Mouse (Mus musculus): ENCODE measurements at regions not wholly inside any gene's neighbourhood (a gene's known extent, or its start where the extent isn't known, plus 50 kb on each side); places are given as distances from the start of the nearest gene placed in this dataset.

DNA sequence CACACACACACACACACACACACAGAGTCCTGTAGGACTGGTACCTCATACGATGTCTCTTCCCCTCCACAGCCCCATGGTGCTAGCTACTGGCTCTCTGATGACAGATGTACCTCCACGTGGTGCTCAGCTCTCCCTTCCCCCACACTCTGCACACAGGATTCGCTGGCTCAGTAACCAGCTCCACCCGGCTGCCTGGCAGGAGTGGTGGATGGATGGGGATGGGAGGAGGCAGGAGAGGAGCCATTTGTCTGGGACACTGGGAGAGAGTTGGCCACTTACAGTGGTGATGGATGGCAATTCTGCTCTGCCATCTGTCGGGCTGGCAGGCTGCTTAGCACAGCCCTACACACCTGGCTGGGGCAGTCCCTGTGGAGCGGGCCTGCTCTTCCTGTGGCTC, 174.7 kb upstream of the Grik3 start:
- Histone ChIP-seq H3K36me3 (ENCODE audit: control insufficient read depth in 1 of 2, insufficient read depth in 2 of 2, low read length in 2 of 2) (no peaks in the 10 kb centered on the region), H3K4me3 (ENCODE audit: control insufficient read depth in 1 of 2, insufficient read depth in 1 of 2, low read depth in 2 of 2, low read length in 2 of 2) (no peak overlapping the region), H3K9ac (ENCODE audit: control insufficient read depth, low read depth, low read length, poor library complexity, severe bottlenecking) (no peak overlapping the region), H3K9me3 (replicated peaks; ENCODE audit: insufficient read depth, low read length) (no peaks in the 10 kb centered on the region), H3K27ac (ENCODE audit: control insufficient read depth, low read depth, low read length) (no peak overlapping the region), H3K27me3 (ENCODE audit: control insufficient read depth in 1 of 2, insufficient read depth in 2 of 2, low read length in 2 of 2) (no peaks in the 10 kb centered on the region), H3K79me2 (ENCODE audit: control insufficient read depth, insufficient read depth, low read length, poor library complexity) (no peaks in the 10 kb centered on the region), H3K4me1 (ENCODE audit: control insufficient read depth in 1 of 2, insufficient read depth in 2 of 2, low read length in 2 of 2) (no peaks in the 10 kb centered on the region)
- no peak for DNase-seq (ENCODE audit: low read depth, low spot score)
- TF ChIP-seq MYC (IDR thresholded peaks at IDR 0.05; ENCODE audit: low read depth, low read length) (no peak), MEF2A (IDR thresholded peaks at IDR 0.05; ENCODE audit: extremely low read depth, insufficient replicate concordance, low read depth, low read length, poor library complexity, severe bottlenecking) (no peak), MYB (IDR thresholded peaks at IDR 0.05; ENCODE audit: low read depth, low read length) (no peak), ZNF384 (IDR thresholded peaks at IDR 0.05; ENCODE audit: low read depth, low read length) (no peak)

DNA sequence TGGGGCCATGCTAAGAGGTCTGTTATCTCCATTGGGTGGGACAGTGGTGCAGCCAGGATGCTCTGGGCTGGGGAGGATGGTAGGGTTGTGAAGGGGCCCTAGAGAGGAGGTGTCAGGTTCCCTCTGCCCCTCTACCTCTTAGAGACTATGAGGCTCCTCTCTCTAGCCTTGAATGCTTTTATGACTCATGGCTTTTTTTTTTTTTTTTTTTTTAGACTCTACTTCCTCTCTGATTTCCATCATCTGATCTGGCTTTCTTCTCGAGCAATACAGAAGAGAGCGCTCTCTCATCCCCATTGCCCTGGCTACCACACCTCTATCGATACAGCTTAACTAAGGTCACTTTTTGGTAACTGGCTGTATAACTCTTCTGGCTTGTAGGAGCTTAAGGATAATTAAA, 176.6 kb upstream of the Grik3 start:
- H3K36me3 ChIP-seq (ENCODE audit: control insufficient read depth in 1 of 2, insufficient read depth in 2 of 2, low read length in 2 of 2) = no peaks in the 10 kb centered on the region
- H3K79me2 ChIP-seq (ENCODE audit: control insufficient read depth, insufficient read depth, low read length, poor library complexity) = no peaks in the 10 kb centered on the region
- H3K4me3 ChIP-seq (ENCODE audit: control insufficient read depth in 1 of 2, insufficient read depth in 1 of 2, low read depth in 2 of 2, low read length in 2 of 2) = no peak overlapping the region
- H3K27ac ChIP-seq (ENCODE audit: control insufficient read depth, low read depth, low read length) = no peak overlapping the region
- H3K9ac ChIP-seq (ENCODE audit: control insufficient read depth, low read depth, low read length, poor library complexity, severe bottlenecking) = no peak overlapping the region
- no peaks in the 10 kb centered on the region for H3K9me3 ChIP-seq (replicated peaks; ENCODE audit: insufficient read depth, low read length)
- no peaks in the 10 kb centered on the region for H3K27me3 ChIP-seq (ENCODE audit: control insufficient read depth in 1 of 2, insufficient read depth in 2 of 2, low read length in 2 of 2)
- no peaks in the 10 kb centered on the region for H3K4me1 ChIP-seq (ENCODE audit: control insufficient read depth in 1 of 2, insufficient read depth in 2 of 2, low read length in 2 of 2)
- DNase-seq (ENCODE audit: low read depth, low spot score) = no peak
- TF ChIP-seq KAT2A (conservative IDR thresholded peaks at IDR 0.05; ENCODE audit: low read depth, low read length) = no peak
- TF ChIP-seq GABPA (IDR thresholded peaks at IDR 0.05; ENCODE audit: low read depth, low read length) = no peak
- TF ChIP-seq RCOR1 (IDR thresholded peaks at IDR 0.05; ENCODE audit: low read depth, low read length) = no peak
- TF ChIP-seq POLR2AphosphoS2 (IDR thresholded peaks at IDR 0.05; ENCODE audit: low read length) = no peak
- no peak for TF ChIP-seq TCF12 (IDR thresholded peaks at IDR 0.05; ENCODE audit: low read depth, low read length)
- no peak for TF ChIP-seq MAFK (IDR thresholded peaks at IDR 0.05; ENCODE audit: borderline replicate concordance, low read depth, low read length)
- TF ChIP-seq USF2 (IDR thresholded peaks at IDR 0.05; ENCODE audit: borderline replicate concordance in 1 of 2, insufficient read depth in 1 of 2, low read depth in 1 of 2, low read length in 2 of 2) = no peak
- no peak for TF ChIP-seq E2F4 (IDR thresholded peaks at IDR 0.05; ENCODE audit: borderline replicate concordance, low read depth, low read length)
- no peak for TF ChIP-seq BHLHE40 (IDR thresholded peaks at IDR 0.05; ENCODE audit: borderline replicate concordance, low read depth, low read length)
- no peak for TF ChIP-seq CHD1 (IDR thresholded peaks at IDR 0.05; ENCODE audit: low read depth, low read length)
- TF ChIP-seq EP300 (IDR thresholded peaks at IDR 0.05; ENCODE audit: low read depth in 1 of 2, low read length in 2 of 2) = no peak
- TF ChIP-seq POLR2A (IDR thresholded peaks at IDR 0.05; ENCODE audit: control insufficient read depth in 1 of 2, insufficient read depth in 1 of 2, low read depth in 1 of 2, low read length in 2 of 2, poor library complexity in 1 of 2) = no peak
- TF ChIP-seq MAX (IDR thresholded peaks at IDR 0.05; ENCODE audit: low read length) = no peak
- TF ChIP-seq ZNF384 (IDR thresholded peaks at IDR 0.05; ENCODE audit: low read depth, low read length) = no peak
- no peak for TF ChIP-seq USF1 (IDR thresholded peaks at IDR 0.05; ENCODE audit: low read depth, low read length)
- no peak for TF ChIP-seq RAD21 (IDR thresholded peaks at IDR 0.05; ENCODE audit: low read depth, low read length)
- no peak for TF ChIP-seq NELFE (IDR thresholded peaks at IDR 0.05; ENCODE audit: low read depth, low read length)
- no peak for TF ChIP-seq CTCF (IDR thresholded peaks at IDR 0.05 in 2 of 3, conservative IDR thresholded peaks at IDR 0.05 in 1 of 3; ENCODE audit: control insufficient read depth in 1 of 3, insufficient read depth in 1 of 3, low read depth in 2 of 3, low read length in 3 of 3, poor library complexity in 1 of 3, severe bottlenecking in 1 of 3)
- TF ChIP-seq JUND (IDR thresholded peaks at IDR 0.05; ENCODE audit: low read depth, low read length) = no peak
